Mouse (Mus musculus): ENCODE measurements around the gene Arl4c.
"Not testable (repeated sequence)": the region's sequence is repeated elsewhere in the genome, so short reads cannot be mapped to it uniquely, and the experiment has no call there.

The Arl4c gene

DNA sequence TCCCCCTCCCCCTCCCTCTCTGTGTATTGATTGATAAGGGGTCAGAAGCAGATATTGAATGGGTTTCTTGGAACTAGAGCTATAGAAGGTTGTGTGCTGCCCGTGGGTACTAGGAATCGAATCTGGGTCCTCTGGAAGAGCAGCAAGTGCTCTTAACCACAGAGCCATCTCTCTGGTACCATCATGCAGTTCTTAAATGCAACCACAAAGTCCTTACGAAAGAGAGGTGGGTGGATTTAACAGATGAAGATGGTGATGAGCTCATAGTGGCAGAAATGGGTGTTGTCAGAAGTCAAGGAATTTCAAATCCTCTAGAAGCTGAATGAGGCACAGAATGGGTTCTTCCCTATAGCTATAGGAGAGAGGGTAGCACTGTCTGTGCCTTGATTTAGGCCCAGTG, 40.8 kb downstream of the Arl4c start:
- in situ Hi-C loops (cut with MboI; ENCODE audit: unreplicated experiment in 2 of 2) = no loop called here

DNA sequence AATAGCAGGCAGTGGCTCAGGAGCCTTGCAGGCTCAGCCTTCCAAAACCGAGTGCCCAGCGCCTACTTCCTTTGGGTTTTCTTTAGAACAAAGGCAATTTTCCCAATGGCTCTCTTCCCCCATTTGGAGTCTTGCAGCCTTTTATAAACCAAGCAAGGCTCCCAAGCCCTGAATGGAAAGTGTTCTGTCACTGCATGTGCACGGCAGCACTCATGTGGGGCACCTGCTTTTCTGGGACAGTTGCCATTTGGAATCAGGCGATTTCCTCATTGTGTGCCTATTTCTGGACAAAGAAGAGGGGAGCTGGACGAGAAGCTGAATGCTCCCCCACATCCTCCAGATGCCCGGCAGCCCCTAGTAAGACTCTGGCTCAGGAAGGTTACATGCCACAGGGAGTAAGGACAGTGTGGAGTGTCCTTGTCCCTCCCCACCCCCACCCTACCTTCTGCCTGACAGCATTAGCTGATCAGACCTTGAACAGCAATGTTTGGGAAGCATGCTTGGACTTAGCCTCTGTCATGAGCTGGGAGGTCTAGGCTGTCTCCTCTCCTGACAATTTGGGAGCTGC, 43.6 kb downstream of the Arl4c start:
- in situ Hi-C loops (cut with MboI; ENCODE audit: unreplicated experiment in 2 of 2) = no loop called here

DNA sequence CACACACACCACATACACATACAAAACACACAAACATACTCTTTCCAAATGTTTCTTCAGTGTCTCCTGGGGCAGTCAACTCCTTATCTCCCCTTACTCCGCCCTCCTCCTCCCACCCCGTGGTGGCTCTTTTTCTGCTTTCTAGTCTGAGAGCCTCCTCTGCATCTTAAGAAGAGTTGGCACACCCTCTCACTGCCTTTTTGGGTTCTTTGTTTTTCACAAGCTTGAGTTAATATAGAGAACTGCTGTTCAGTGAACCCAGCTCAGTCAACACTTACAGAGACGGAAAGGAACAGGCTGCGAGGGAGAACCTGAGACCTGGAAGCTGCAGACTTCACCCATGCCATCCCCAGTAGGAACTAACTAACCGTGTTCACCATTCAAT, 45.9 kb downstream of the Arl4c start:
- in situ Hi-C loops (cut with MboI; ENCODE audit: unreplicated experiment in 2 of 2) = no loop called here

DNA sequence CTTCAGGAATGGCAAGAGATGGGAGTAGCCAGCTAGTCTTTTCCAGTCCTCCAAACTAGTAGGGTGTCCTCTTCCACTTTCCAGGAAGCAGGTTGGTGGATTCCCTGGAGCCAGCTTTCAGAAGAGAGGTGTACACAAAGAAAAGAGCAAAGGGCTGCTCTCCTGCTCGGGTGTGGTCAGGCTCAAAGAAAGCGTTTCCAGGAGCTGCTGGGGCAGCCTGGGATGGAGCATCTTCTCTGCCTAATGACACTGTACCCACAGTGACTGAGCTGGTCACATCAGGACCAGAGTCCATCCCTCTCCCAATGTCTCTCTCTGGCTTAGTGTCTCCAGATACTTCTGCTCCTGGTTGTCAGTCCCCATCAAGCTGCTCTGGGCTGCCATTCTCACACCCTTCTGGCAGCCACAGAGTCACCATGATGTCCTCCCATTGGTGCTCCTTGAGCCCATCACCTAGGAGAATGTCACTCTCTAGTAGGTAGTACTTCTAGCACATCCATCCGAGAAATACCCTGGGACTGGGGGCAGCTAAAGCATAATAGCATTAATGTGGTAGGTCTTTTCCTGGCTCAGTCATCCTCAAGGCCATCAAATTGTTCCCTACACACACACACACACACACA, 46.4 kb downstream of the Arl4c start:
- in situ Hi-C loops (cut with MboI; ENCODE audit: unreplicated experiment in 2 of 2) = no loop called here

DNA sequence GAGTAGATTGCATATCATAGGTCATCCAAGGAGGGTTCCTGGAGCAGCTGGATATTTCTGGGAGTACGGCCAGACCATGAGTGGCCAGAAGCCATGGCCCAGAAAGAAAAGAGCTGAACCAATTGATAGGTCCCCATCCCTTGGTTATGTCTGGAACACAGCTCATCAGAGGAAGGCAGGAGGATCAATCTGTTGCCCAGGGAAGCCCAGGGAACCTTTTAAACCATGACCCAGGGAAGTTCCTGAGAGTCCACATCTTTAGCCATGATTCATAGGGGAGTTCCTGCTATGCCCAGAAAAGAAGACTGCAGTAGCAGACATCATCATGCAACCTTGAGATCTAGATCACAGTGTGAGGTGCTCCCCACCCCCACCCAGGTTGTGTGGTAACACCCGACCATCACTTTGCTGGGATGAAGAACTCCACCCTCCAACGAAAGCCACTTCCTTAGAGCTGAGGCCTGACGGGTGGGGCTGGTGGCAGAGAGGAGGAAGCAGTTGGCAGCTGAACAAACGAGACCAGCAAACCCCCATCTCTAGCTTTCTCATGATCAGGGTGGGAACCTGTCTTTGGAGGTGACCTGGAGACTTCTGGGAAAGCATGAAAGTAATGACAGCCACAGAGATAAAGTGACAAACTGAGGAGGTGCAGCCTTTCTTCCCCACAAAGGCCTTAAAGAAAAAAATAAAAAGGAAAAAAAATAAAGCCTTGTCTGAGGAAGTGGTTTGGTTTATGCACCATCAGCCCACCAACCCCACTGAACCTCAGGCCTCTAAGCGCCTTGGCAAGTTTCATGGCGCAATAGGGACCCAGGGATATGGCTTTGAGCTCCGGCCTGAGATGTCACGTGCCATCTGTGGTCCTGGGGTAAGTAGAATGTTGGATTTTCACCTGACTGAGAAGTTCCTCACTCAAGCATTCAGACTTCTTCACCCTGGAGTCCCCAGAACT, 47.2 kb downstream of the Arl4c start:
- in situ Hi-C loops (cut with MboI; ENCODE audit: unreplicated experiment in 2 of 2) = no loop called here

DNA sequence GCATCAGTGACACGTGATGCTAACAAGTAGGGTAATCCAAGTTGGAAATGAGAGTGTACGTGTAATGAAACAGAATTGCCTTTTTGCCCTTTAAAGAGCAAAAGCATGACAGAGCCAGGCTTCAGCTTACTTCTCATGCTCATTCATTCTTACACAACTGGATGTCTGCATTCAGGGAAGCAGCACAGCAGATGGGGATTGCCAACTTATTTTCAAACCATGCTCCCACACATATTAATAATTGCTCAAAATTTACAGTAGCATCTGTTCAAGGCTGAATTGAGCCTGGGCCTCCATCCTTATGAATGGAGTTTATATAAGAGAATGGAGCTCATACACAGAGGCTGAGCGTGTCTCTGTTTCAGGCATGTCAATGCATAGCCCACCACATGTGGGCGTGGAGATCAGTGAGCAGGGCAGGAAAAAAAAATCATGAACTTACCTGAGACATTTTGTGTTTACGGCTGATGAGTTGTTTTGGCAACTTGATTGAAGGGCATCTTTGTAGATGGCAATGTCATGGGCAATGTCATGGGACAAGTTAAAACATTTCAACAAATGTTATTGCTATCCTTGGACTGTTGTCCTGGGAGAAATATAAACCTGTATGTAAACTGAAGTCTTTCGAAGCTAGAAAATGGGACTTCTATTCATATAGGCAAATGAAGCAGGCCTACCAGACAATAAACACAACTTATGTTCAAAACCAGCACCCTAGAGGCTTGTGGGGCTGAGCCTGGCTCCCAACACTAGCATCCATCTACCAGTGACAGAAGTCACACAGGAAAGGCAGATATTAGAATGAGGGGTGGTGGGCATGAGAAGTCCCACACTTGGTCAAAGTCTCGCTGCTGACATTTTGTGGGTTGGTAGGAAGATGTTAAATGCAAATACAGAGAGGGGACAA, 48.2 kb downstream of the Arl4c start:
- in situ Hi-C loops (cut with MboI; ENCODE audit: unreplicated experiment in 2 of 2) = no loop called here

DNA sequence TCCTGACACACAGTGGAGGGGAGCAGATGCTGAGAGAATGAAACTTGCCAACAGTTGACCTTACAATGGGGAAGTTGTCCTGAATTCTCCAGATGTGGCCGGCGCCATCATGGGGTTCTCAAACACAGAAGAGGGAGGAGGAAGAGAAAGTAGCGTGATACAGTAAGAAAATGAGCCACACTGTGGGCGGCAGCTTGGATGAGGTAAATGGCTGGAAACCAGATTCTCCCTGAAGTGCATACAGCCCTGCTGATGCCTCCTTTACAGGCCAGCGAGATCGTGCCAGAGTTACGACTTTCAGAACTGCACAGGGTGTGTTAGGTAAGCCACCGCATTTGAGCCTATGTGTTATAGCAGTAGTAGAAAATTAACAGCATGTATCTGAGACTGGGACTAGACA, 49.3 kb downstream of the Arl4c start:
- in situ Hi-C loops (cut with MboI; ENCODE audit: unreplicated experiment in 2 of 2) = no loop called here

DNA sequence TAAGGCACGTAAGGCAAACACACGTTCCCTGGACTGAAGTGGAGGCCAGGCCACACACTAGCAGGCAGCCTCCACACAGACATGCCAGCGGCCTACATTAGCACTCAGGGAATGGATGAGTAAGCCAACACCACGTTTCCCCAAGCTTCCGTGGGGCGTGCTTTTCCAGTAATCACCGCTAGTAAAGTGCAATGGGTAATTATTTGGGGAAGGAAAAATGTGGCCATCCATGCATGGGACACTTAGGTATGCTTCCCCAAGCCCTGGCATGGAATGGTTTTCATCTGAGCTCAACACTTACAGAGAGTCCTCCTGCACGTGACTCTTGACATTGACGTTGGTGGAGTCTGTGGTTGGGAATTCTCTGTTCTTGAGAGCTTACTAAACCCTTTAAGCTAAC, 50.4 kb downstream of the Arl4c start:
- in situ Hi-C loops (cut with MboI; ENCODE audit: unreplicated experiment in 2 of 2) = no loop called here

DNA sequence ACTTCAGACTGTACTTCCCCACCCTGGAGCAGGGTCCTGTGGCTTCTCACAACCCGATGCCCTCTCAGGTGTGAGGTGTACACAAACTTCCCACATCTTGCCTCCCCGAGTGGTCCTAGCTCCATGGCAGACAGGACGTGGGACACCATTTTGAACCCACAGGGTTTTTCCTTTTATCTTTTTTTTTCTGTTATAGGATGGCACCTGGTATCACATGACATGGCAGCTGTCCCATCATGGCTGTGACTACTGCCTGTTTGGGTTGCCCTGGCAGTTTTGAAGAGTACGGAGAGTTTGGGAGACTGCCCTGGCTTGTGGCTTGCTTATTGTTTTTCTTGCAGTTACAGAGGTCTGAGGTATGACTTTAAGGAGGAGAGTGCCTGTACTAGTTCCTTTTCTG, 53.3 kb downstream of the Arl4c start:
- in situ Hi-C loops (cut with MboI; ENCODE audit: unreplicated experiment in 2 of 2) = no loop called here

DNA sequence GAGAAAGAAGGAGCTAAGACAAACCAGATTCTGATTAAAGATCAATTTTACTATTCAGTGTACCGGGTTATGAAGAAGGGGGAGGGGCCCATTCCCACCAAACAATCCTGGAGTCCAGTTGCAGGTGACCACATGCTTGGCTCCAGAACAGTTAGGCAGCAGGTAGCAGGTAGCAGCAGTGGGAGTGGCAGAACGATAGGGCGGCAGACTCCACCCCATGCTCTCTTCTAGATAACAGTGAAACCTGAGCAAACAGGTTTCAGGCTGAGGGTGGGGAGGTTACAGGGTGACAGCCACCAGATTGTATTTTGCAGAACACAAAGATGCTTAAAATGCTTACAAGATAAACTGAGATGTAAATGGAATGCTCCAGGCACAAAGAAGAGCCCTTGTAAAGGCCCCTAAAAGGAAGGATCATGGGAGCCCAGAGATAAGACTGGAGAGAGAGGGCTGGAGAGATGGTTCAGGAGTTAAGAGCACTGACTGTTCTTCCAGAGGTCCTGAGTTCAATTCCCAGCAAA, 56.4 kb downstream of the Arl4c start:
- in situ Hi-C loops (cut with MboI; ENCODE audit: unreplicated experiment in 2 of 2) = no loop called here

DNA sequence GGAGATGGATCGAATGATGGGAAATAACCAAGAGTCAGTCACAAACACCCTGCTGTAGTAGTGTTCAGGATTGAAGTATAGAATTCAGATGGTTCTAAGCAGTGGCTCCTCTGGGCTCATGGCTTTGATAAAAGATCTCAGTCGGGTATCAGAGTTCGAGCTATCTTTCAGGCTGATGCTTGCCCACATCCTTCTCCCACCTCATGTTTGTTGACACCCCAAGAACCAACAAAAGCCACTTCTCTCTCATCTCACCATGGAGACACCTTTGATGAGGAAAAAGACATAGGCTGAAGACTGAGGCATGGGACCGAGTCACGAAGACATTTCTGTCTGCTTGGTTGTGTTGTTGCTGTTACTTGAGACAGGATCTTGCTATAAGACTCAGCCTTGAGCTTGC, 57.6 kb downstream of the Arl4c start:
- in situ Hi-C loops (cut with MboI; ENCODE audit: unreplicated experiment in 2 of 2) = no loop called here

DNA sequence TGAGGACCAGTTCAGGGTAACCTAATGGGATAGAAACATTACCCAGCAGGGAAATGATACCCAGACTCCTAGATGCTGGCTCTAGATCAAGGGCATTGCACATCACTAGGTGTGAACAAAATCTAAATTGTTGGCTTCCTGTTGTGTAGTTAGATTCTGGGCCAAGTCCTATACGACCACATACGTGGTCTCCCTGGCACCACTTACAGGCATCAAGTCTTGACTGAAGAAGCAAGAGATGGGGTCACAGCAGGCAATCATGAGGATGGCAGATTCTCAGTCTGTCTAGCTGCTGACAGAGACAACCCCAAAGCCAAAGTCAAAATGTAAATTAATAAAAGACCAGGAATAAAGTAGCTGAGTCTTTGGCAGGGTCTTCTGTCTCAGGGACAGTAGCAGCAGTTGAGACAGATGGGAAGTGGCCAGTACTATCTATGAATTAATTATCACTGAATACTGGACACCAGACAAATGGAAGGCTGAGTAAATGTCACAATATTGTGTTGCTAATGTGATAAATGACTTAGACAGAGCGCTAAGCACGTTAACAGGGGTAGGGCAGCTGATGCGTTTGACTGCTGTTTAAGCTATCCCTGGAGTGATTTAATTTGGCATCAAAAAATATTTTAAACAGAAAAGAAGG, 58.7 kb downstream of the Arl4c start:
- in situ Hi-C loops (cut with MboI; ENCODE audit: unreplicated experiment in 2 of 2) = no loop called here

DNA sequence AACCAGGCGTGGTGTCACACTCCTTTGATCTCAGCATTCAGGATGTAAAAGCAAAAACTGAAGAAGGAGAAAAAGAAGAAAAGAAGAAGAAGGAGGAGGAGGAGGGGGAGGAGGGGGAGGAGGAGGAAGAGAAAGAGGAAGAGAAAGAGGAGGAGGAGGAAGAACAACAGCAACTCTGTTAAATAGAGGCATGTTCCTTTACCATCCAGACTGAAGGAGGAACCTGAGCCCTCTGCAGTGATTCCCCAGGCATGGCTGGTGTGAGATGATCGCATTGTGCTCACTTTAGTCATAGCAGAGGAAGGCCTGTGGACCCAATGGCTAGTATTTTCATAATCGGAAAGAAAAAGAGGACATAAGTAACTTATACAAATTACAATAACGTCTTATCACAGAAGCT, 59.3 kb downstream of the Arl4c start:
- in situ Hi-C loops (cut with MboI; ENCODE audit: unreplicated experiment in 2 of 2) = no loop called here

DNA sequence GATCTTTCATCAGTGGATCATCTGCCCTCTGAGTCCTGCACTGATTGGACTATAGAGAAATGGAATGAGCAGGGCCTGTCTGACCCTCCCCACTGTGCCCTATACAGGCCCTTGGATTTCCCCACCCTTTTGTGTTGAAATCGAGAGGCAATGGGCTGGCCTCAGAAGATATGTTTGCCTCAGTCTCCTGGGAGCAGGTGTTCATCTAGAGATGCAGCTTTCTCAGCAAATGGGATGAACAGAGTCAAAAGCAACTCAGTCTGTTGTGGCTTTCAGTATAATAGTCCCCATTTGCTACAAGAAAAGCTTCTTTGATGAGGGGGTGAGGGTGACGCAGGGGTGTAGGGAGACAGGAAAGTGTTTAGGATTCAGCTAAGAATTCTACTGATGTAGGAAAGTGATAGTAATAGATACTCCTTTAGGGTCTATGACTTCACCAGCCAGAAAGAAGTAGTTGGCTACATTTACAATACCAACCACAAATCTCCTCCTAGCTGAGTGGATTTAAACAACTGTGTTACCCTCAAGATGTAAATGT, 60.3 kb downstream of the Arl4c start:
- in situ Hi-C loops (cut with MboI; ENCODE audit: unreplicated experiment in 2 of 2) = no loop called here

DNA sequence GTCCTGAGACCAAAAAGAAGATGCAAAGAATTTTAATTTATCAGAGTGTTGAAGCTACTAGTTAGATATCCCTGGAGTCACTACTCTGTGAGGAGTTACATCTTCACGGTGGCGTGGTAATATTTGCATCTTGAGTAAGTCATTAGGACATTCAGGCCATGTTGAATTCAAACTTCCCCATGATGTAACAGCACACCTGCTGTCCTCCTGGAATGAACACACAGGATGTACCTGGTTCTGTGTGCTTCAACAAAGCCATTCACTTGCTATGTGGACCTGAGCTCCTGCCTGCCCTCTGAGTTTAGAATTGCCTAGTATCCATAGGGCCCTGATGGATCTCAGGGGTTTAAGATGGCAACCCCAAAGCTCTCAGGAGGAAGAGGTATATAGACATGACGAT, 60.8 kb downstream of the Arl4c start:
- in situ Hi-C loops (cut with MboI; ENCODE audit: unreplicated experiment in 2 of 2) = no loop called here

DNA sequence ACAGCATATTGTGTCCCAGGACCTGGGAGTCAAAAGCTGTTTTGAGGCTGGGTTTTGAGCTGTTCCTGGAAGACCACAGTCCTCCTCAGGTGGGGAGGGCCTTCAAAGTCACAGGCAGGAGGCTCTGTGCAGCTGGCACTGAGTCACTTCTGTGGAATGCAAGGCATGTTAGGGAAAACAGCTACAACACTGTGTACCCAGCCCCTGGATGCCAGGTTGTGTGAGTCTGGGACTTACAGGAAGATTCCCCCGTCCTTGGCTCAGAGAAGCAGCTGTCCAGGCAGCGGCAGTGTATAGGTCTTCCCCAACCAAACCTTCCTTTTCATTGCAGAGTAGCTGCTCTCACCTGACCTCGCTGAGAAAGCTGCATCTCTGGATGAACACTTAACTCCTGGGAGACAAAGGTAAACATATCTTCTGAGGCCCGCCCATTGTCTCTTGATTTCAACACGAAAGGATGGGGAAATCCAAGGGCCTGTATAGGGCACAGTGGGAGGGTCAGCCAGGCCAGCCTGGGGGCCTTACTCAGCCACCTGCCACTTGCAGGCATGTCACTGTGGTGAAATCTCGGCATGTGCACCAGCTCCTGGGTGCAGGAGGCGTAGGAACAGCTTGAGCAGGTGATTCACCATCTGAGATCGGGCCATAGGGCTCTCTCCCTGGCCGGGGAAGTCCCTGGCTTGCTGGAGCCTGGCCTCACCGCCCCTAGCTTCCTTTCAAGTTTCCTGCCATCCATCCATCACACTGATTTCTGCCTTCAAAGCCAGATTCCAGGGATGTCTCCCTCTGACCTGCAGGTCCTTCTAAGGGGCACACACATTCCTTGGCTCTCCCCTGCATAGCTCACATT, 62.4 kb downstream of the Arl4c start:
- in situ Hi-C loops (cut with MboI; ENCODE audit: unreplicated experiment in 2 of 2) = no loop called here

DNA sequence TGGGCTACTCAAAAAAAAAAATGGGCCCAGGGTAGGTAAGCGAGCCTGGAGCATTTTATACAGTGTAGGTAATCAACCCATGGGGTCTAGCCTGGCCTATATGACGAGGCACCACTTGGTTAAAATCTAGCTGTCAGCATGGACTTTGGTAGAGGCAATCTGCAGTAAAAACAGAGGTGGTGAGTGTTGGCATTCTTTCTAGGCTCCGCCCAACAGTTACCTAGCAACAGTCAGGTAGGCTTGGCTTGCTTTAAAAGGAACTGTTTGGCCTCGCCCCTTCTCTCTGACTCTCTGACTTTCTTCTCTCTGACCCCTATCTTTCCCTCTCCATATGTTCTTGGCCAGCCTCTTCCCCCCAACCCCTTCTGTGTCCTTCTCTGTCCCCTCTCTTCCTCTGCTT, 63.4 kb downstream of the Arl4c start:
- in situ Hi-C loops (cut with MboI; ENCODE audit: unreplicated experiment in 2 of 2) = no loop called here

DNA sequence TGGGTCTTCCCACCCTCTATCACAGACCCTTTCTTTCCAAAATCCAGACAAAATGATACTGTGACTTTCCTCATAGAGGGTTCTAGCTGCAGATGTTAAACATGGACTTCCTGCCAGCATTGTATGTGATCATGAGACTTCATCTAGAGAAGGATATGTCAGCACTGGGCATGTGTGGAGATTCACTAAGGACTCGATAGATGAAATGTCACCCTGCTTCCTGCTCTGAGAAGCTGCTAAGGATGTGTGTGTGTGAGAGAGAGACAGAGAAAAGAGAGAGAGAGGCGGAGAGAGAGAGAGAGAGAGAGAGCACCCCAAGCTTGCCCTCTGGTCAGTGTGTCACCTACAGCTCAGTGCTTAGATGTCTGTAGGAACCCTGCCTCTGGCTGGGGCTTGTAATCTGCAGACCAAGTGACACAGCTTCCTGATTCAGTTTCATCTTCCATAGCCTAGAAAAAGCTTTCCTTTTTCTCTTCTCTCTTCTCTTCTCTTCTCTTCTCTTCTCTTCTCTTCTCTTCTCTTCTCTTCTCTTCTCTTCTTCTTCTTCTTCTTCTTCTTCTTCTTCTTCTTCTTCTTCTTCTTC, 65.4 kb downstream of the Arl4c start:
- in situ Hi-C loops (cut with MboI; ENCODE audit: unreplicated experiment in 2 of 2) = not testable (repeated sequence)

DNA sequence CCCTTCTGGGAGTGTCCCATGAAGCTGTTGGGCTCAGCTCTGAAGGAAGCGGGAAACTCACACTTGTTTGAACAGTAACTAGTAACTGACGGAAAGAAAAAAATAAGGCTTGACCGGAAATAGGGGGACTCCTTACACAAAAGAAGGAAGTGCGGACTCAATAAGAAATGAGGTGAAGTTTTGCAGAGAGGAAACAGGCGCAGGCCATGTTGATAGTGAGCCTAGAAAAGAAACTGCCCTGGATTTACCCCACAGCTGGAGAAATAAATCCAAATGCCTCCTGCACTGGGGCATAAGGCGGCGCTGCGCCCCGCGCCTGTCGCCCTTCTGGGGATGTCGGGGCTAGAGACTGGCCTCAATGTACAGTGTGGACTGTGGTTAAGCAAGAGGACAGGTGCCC, 66.4 kb downstream of the Arl4c start:
- in situ Hi-C loops (cut with MboI; ENCODE audit: unreplicated experiment in 2 of 2) = no loop called here

All from v-Abl transformed pro-B cells (cell line).